Mouse (Mus musculus): Measurements from ENCODE around the gene 2010003K11Rik. TPM values are rescaled to one million over a fixed set of nuclear protein-coding genes. Genes with fewer than 3 reads are reported as not detected.
"Not testable (repeated sequence)": the region's sequence is repeated elsewhere in the genome, so short reads cannot be mapped to it uniquely, and the experiment has no call there.

Gene 2010003K11Rik
- polyA plus RNA-seq, 1 experiment from 2014 or later: not detected

GRCm38 (mm10) chr19:4476601-4477257, 21.7 kb downstream of the 2010003K11Rik start:
- Histone ChIP-seq H3K36me3 (no peaks in the 10 kb centered on the region), H3K4me2 (peak overlapping the region; percentile 100), H3K4me1 (peaks cover 27% of the 10 kb centered on the region), H3K27ac (peak overlapping the region; percentile 37; the same call in 1 of the 2 replicates), H3K4me3 (replicated peaks) (peak overlapping the region; percentile 64), H3K9ac (peak overlapping the region; percentile 58), H3K9me3 (replicated peaks) (no peaks in the 10 kb centered on the region), H3K27me3 (peaks cover 32% of the 10 kb centered on the region)
- peak; percentile 80 for ATAC-seq (replicated peaks; ENCODE audit: low FRiP score)
- under 1% methylated on average over 68 of the region's 70 CpGs for WGBS

GRCm38 (mm10) chr19:4475224-4475925, 23.0 kb downstream of the 2010003K11Rik start:
- Histone ChIP-seq H3K9ac (no peak overlapping the region), H3K27me3 (peaks cover 32% of the 10 kb centered on the region), H3K27ac (no peak overlapping the region), H3K36me3 (no peaks in the 10 kb centered on the region), H3K4me1 (peaks cover 27% of the 10 kb centered on the region), H3K9me3 (replicated peaks) (no peaks in the 10 kb centered on the region), H3K4me2 (no peak overlapping the region), H3K4me3 (replicated peaks) (no peak overlapping the region)
- no peak for ATAC-seq (replicated peaks; ENCODE audit: low FRiP score)
- WGBS: 62% methylated on average over 11 of the region's 11 CpGs

GRCm38 (mm10) chr19:4474739-4475138, 23.6 kb downstream of the 2010003K11Rik start:
- 66% methylated on average over 3 of the region's 3 CpGs for WGBS
- no peak for ATAC-seq (replicated peaks; ENCODE audit: low FRiP score)

GRCm38 (mm10) chr19:4473549-4473948, 24.8 kb downstream of the 2010003K11Rik start:
- no peaks in the 10 kb centered on the region for H3K9me3 ChIP-seq (replicated peaks)
- H3K27me3 ChIP-seq: peaks cover 32% of the 10 kb centered on the region
- H3K9ac ChIP-seq: no peak overlapping the region
- WGBS: 90% methylated on average over 5 of the region's 5 CpGs
- no peaks in the 10 kb centered on the region for H3K36me3 ChIP-seq
- no peak for ATAC-seq (replicated peaks; ENCODE audit: low FRiP score)
- H3K27ac ChIP-seq: no peak overlapping the region
- H3K4me3 ChIP-seq (replicated peaks): no peak overlapping the region
- H3K4me1 ChIP-seq: peaks cover 27% of the 10 kb centered on the region
- H3K4me2 ChIP-seq: no peak overlapping the region

More at GRCm38 (mm10) chr19:4474739-4475138, 23.6 kb downstream of the 2010003K11Rik start:
- Histone ChIP-seq H3K4me2 (no peak overlapping the region), H3K9me3 (replicated peaks) (no peaks in the 10 kb centered on the region), H3K27me3 (peaks cover 32% of the 10 kb centered on the region), H3K4me3 (replicated peaks) (no peak overlapping the region), H3K4me1 (peaks cover 27% of the 10 kb centered on the region), H3K9ac (no peak overlapping the region), H3K36me3 (no peaks in the 10 kb centered on the region), H3K27ac (no peak overlapping the region)

GRCm38 (mm10) chr19:4468363-4468762, 30.0 kb downstream of the 2010003K11Rik start:
- 35% methylated on average over 5 of the region's 5 CpGs for WGBS
- no peaks in the 10 kb centered on the region for H3K9me3 ChIP-seq (replicated peaks)
- H3K9ac ChIP-seq: no peak overlapping the region
- no peaks in the 10 kb centered on the region for H3K27me3 ChIP-seq
- no peak overlapping the region for H3K4me2 ChIP-seq
- H3K27ac ChIP-seq: no peak overlapping the region
- ATAC-seq (replicated peaks; ENCODE audit: low FRiP score): no peak
- H3K36me3 ChIP-seq: no peaks in the 10 kb centered on the region
- H3K4me3 ChIP-seq (replicated peaks): no peak overlapping the region
- no peaks in the 10 kb centered on the region for H3K4me1 ChIP-seq

GRCm38 (mm10) chr19:4464666-4465065, 33.7 kb downstream of the 2010003K11Rik start:
- 79% methylated on average over 4 of the region's 4 CpGs for WGBS
- no peak overlapping the region for H3K27ac ChIP-seq
- no peaks in the 10 kb centered on the region for H3K27me3 ChIP-seq
- no peaks in the 10 kb centered on the region for H3K36me3 ChIP-seq
- ATAC-seq (replicated peaks; ENCODE audit: low FRiP score): no peak
- H3K4me2 ChIP-seq: no peak overlapping the region
- H3K4me3 ChIP-seq (replicated peaks): no peak overlapping the region
- no peaks in the 10 kb centered on the region for H3K9me3 ChIP-seq (replicated peaks)
- H3K9ac ChIP-seq: no peak overlapping the region
- H3K4me1 ChIP-seq: no peaks in the 10 kb centered on the region

- H3K27ac ChIP-seq: no peak overlapping the region
- no peak overlapping the region for H3K9ac ChIP-seq
- no peaks in the 10 kb centered on the region for H3K27me3 ChIP-seq
- no peak for ATAC-seq (replicated peaks; ENCODE audit: low FRiP score)
- no peaks in the 10 kb centered on the region for H3K9me3 ChIP-seq (replicated peaks)
- WGBS: 83% methylated on average over 8 of the region's 8 CpGs
- H3K4me1 ChIP-seq: peaks cover 3% of the 10 kb centered on the region
- no peaks in the 10 kb centered on the region for H3K36me3 ChIP-seq
- no peak overlapping the region for H3K4me2 ChIP-seq
- H3K4me3 ChIP-seq (replicated peaks): no peak overlapping the region
These were observed 36.4 kb downstream of the 2010003K11Rik start for GRCm38 (mm10) chr19:4461981-4462380.

GRCm38 (mm10) chr19:4456227-4456626, 42.2 kb downstream of the 2010003K11Rik start:
- ATAC-seq (replicated peaks; ENCODE audit: low FRiP score): no peak
- H3K9me3 ChIP-seq (replicated peaks): no peaks in the 10 kb centered on the region
- H3K9ac ChIP-seq: no peak overlapping the region
- no peak overlapping the region for H3K4me3 ChIP-seq (replicated peaks)
- H3K27me3 ChIP-seq: no peaks in the 10 kb centered on the region
- peak overlapping the region; percentile 37 for H3K4me2 ChIP-seq
- peaks cover 40% of the 10 kb centered on the region for H3K4me1 ChIP-seq
- H3K27ac ChIP-seq: no peak overlapping the region
- no peaks in the 10 kb centered on the region for H3K36me3 ChIP-seq
- 15% methylated on average over 11 of the region's 11 CpGs for WGBS

GRCm38 (mm10) chr19:4455071-4455800, 43.1 kb downstream of the 2010003K11Rik start:
- WGBS: 64% methylated on average over 15 of the region's 15 CpGs
- Histone ChIP-seq H3K36me3 (no peaks in the 10 kb centered on the region), H3K9me3 (replicated peaks) (no peaks in the 10 kb centered on the region), H3K4me3 (replicated peaks) (no peak overlapping the region), H3K27ac (no peak overlapping the region), H3K4me1 (peaks cover 48% of the 10 kb centered on the region), H3K27me3 (no peaks in the 10 kb centered on the region), H3K4me2 (no peak overlapping the region), H3K9ac (no peak overlapping the region)
- ATAC-seq (replicated peaks; ENCODE audit: low FRiP score): no peak

- not testable (repeated sequence) for H3K4me3 ChIP-seq (replicated peaks); H3K27me3 ChIP-seq; H3K36me3 ChIP-seq; H3K9ac ChIP-seq; H3K4me2 ChIP-seq; H3K9me3 ChIP-seq (replicated peaks)
- peak; percentile 43; the same call in 1 of the 2 replicates for ATAC-seq (replicated peaks; ENCODE audit: low FRiP score)
- peak overlapping the region; percentile 34; the same call in 1 of the 2 replicates for H3K27ac ChIP-seq
- H3K4me1 ChIP-seq: peaks cover 48% of the 10 kb centered on the region
- 8% methylated on average over 1 of the region's 1 CpGs for WGBS
These were observed 44.3 kb downstream of the 2010003K11Rik start for GRCm38 (mm10) chr19:4454040-4454439.

GRCm38 (mm10) chr19:4452525-4452924, 45.9 kb downstream of the 2010003K11Rik start:
- 37% methylated on average over 4 of the region's 4 CpGs for WGBS
- Histone ChIP-seq H3K4me1 (peaks cover 48% of the 10 kb centered on the region), H3K9ac (no peak overlapping the region), H3K27me3 (no peaks in the 10 kb centered on the region), H3K4me2 (no peak overlapping the region), H3K9me3 (replicated peaks) (no peaks in the 10 kb centered on the region), H3K4me3 (replicated peaks) (no peak overlapping the region), H3K36me3 (no peaks in the 10 kb centered on the region), H3K27ac (no peak overlapping the region)
- no peak for ATAC-seq (replicated peaks; ENCODE audit: low FRiP score)

GRCm38 (mm10) chr19:4451965-4452364, 46.4 kb downstream of the 2010003K11Rik start:
- Histone ChIP-seq H3K27ac (no peak overlapping the region), H3K4me3 (replicated peaks) (no peak overlapping the region), H3K9ac (no peak overlapping the region), H3K4me2 (no peak overlapping the region), H3K9me3 (replicated peaks) (no peaks in the 10 kb centered on the region), H3K36me3 (no peaks in the 10 kb centered on the region), H3K27me3 (no peaks in the 10 kb centered on the region), H3K4me1 (peaks cover 44% of the 10 kb centered on the region)
- ATAC-seq (replicated peaks; ENCODE audit: low FRiP score): no peak
- 28% methylated on average over 5 of the region's 5 CpGs for WGBS
